Mouse (Mus musculus) layer of hippocampus, adult 9-11 months (tissue): ENCODE data around the gene Agtr1b.

ENCODE experiments used
- DNase-seq: peaks from one replicate; pipeline ENCODE4 v3.0.0; 2022

Gene Agtr1b

DNA sequence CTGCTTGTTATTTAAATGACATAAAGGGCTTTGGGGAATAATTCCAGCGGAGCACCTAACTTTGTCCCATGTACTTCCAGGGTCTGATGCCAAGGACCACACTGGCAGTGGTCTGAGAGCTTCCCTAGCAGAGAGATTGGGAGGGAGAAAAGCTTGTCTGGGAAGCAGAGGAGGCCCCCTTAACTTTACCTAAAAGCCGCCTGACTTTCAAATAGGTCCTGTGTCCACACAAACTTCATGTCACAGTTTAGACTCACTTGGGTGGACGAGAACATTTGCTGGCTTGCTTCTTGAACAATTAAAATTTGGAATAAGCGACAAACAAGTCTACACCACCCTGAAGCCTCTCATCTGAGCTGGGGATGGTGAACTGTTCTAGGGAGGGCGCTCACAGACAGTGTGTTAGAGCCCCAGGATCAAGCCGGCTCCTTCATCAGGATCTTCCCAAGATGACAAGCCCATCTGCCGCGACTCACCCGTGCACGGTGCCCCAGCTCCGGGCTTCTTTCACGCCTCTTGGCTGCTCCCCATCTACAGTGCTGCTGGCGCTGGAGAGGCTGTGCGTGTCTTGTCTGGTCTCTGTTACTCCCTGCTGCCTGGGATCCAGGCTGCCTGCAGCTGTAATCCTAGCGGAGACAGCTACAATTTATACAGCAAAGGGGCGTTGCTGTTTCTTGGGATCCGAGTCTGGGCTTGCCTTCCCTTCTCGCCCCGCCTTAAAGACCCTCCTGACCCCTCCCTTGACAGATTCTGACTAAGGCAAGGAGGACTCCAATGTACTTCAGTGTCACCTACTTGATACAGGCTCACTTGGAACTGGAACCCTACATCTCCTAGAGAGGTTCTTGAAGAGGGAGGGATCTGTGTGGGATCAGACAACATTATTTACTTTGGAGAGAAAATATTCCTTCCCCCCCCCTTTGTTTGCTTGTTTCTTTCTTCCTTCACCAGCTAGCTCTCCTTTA, at the start of gene Agtr1b:
Gene Agtr1b (minus strand): TSS at position 620 of the 965 bp plus-strand sequence.
- DNase-seq: no peak

DNA sequence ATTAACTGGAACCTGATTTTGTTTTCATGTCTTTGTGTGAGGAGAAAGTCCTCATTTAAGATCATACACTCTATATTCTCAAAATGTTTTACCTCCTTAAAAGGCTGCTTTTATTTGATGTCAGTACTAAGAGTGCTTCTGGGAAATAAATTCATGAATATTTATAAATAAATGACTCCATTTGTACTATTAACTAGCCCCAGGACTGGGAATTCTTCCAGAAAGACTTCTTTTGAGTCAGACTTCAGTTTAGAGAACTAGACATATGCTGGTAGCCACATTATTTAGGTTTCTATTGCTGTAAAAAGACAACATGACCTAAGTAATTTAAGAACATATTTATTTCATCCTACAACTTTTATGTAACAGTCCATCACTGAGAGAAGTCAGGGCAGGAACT, 13.4 kb downstream of the Agtr1b start:
- DNase-seq: no peak

DNA sequence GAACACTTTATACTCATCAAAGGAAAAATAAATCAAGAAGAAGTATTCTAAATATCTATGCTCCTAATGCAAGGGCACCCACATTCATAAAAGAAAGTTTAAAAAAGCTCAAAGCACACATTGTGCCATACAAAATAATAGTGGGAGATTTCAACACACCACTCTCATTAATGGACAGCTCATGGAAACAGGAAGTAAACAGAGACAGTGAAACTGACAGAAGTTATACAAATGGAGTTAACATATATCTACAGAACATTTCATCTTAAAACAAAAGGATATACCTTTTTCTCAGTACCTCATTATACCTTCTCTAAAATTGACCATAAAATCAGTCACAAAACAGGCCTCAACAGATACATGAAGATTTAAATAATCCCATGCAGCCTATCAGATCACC, 18.8 kb downstream of the Agtr1b start:
- DNase-seq: no peak

DNA sequence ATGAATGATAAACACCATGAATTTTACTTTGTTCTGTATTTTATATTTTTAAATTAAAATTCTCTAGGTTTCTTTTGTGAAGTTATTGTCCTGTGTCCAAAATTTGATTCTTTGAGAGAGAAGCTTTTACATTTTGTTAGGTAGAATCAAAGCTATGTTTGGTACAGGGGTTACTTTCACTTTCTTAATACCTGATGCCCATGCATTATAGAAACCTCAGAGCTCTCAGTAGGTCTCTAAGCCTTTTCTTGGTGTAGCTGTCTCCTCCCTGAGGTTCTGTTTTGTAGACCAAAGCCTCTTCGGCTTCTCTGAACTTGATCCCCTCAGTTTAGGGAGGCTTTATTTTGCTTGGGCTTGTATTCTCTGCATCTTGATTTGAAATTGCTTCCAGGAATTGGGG, 26.6 kb downstream of the Agtr1b start:
- DNase-seq: no peak

DNA sequence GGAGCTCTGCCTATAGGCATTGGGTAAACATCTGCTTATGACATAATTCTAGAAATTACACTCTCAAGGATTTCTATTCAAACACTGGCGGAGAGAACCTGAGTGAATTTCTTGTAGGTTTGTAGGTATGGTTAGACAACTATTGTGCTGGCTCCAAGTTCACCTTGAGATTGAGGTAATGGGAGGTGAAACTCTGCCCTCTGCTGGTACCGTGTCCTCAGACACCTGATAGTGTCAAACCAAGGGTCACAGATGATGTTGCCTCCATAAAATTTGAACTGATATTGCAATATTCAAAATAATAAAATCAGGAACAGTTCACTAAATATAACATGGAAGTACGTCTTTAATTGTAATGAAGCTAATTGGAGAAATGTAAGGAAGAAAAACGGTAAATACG, 32.3 kb downstream of the Agtr1b start:
- DNase-seq: no peak

DNA sequence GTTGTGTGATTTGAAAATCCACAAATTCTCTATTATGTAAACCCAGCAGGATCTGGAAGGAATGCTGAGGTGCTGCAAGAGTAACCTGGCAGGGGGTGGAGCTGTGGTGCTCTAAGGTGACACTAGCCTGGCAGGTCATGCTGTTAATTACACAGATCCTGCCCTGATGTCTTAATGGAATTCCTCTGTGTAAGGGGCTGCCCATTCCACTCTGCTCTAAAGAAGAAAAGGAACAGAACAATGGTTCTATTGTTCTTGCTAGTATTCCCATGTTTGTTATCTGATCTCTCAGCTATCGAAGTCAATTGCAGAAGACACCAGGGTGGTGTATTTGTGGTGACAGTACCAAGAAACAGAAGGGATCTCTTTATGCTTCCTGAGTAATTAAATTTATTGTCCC, 49.7 kb downstream of the Agtr1b start:
- no peak for DNase-seq

DNA sequence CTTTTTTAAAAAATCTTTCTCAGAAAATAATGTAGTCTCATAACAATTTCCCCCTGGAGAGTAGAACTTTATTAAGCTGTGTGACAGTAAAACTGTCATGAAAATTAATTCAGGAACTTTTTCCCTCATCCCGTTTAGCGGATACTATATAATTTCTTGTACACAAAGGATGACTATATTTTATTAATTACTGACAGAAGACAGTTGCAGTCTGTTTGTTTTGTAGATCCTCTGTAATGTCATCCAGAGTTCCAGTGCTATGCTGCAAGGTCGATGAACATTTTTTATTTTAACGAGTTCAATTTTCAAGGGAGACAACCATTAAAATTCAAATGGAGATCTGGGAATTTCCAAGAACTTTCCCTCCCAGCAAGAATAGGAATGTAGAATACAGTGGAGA, 57.8 kb downstream of the Agtr1b start:
- no peak for DNase-seq

DNA sequence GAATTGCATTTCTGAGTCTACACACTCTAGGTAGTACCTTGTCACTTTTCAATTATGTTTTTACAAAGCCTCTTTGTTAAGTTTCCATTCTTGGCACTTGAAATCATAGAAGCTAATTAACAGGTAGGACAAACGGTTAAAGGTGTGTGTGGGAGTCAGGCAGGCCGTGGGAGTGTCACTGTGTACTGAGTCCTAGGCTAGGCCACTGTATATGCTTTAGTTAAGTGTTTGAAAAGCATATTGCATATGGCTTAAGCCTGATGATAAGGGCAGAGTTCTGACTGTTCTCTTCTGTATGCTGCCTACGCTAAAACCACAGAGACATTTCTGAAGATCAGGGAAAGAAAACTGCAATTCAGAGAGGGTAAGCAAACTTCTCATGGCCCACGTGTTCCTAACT, 59.7 kb downstream of the Agtr1b start:
- no peak for DNase-seq

DNA sequence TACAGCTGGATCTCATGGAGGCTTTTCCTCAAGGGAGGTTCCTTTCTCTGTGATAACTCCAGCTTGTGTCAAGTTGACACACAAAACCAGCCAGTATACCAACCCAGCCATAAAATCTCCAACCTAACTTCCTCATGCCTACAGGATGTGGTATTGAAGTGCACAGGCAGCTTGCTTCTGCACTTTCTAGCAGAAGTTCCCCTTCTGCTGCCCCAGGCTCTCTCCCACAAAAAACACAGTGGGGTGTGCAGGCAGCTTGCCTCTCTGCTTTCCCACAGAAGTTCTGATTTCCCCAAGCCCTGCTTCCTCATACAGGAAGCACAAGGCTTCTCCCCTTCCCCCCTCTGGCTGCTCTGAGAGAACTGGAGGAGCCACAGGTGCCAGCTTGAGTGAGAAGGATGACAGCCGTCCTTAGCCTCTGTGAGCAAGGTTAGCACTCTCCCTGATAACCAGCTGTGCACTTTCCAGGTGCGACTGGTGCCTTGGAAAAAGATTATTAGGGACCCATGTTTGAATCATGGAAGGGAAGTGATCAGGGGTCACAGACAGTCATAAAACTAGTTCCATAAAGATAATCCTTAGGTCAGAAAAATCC, 62.1 kb downstream of the Agtr1b start:
- peak; percentile 48 for DNase-seq

DNA sequence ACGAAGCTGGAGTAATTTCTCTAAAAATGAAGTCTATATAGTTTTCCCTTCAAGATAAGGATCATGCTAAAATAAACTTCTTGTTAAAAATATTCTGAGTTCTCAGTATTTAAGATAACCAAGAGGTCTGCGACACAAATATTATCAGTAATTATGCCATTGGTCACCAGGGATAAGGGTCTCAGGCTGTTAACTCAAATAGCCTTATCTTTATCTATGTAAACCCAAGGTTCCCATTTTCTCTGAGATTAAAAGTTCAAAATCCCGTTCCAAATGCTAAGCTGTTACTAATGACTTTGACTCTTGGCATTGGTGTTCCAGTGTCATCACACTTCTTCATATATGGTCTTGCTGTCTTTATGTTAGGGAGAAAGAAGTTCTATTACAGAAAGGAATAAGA, 71.4 kb downstream of the Agtr1b start:
- DNase-seq: no peak

DNA sequence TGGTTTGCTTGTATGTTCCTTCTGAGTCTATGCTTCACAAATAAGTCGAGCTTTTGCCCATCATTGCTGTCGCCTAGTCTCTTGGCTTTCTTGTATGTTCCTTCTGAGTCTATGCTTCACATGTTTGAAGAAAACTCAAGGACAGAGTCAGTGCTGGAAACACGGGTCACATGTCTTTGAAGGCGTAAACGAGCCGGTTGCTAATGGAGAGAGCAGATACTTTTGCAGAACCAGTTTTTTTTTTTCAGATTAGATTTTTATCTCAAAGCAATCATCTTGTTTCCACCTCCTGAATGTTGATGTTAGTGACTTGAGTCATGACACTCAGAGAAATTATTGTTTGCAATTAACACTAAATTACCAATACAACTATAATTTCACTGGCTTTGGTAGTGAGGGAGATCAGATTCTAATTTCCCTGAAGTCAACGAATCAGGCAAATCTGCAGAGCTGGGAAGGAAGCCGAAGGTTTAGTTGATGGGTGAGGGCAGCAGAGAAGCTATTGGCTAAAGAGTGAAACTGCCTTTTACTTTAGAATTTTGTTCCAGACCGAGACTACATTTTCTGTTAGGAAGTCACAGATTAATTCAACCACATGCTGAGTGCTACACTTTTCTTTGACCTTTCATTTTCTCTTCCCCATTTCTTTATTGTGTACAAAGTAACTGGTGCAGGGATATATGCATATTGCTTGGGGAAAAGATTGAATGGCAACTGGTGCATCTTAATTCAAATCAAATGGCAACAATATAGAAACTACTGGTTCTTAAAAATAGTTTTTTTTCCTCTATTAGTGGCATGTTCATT, 72.2 kb downstream of the Agtr1b start:
- no peak for DNase-seq

DNA sequence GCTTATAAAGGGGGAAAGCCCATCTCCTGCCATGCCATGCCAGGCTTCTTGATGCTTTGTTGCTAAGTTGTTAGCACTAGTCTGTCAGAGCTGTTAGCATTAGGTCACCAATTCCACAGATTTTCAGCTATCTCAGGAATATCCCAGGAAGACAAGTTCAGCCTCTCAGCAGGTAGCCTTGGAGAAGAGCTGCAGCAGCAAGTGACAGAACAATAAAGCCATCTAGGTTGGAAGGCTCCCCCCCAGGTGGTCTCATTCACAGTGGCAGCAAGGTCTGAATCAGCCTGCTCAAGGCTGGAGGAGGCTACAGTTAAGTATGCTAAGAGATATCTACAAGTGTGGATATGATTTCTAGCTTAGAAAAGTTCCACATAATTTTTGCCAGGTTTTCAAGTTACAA, 75.6 kb downstream of the Agtr1b start:
- no peak for DNase-seq

DNA sequence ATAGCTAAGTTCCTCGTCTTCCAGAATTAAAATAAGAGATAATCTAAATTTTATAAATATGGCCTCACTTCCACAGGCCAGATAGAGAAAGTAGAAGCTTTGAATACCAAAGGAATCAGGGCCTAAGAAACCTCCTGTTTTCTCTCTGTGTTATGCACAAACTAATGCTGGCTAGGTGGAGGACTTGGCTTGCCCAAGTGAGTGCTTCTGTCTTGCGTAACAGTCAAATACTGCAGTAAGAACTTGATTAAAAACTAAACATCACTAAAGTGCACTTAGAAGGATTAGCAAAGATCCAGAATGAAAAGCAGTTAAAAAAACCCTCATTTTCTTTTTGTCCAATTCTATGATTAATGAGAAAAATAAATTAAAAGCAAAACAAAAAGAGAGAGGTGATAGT, 78.2 kb downstream of the Agtr1b start:
- DNase-seq: no peak

DNA sequence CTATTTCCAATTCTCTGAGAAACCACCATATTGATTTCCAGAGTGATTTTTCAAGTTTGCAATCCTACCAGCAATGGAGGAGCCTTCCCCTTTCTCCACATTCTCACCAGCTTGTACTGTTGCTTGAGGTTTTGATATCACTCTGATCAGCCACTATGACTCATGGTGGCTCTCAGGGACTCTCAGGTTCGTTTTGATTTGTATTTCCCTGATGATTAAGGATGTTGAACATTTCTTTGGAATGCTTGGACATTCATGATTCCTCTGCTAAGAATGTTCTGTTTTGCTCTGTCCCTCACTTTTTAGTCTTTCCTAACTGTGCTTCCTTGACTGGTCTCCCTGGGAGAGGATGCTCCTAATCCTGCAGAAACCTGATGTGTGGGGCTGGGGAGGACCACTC, 85.2 kb downstream of the Agtr1b start:
- no peak for DNase-seq

DNA sequence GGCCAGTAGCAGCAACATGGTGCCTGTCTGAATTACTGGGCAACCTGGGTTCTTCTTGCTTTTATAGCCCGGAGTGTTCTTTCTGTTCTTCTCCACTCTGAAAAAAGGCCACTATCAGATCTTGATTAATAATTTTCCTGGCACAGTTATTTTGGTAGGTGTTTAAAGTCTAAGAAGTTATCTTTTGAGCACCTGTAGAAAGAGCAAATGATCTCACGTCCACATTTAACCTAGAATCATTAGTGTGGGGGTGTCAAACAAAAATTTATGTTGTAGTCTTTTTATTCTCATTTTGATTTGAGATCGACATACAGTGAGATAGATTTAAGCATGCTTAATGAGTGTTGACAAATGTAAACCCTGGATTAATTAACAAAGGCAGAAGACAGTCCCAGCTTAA, 91.3 kb downstream of the Agtr1b start, which contains the start of gene Cpb1:
Gene Cpb1 (minus strand): TSS at position 101 of the 400 bp plus-strand sequence.
- no peak for DNase-seq
